Mouse (Mus musculus) central nervous system, embryonic 14 days (tissue): ENCODE data around the gene Lars2. TPM values are rescaled to one million over a fixed set of nuclear protein-coding genes. Genes with fewer than 3 reads are reported as not detected.

Source experiments
- polyA plus RNA-seq: library from polyadenylated mRNA; depleted of rRNA; stranded (reverse); fragments of >200 nt; gene quantifications from 2 replicates; pipeline ENCODE4 v1.2.3, GENCODE M21; 2012; rRNA removed

Lars2 gene
- 860 and 934 TPM in 2 replicates for polyA plus RNA-seq

DNA sequence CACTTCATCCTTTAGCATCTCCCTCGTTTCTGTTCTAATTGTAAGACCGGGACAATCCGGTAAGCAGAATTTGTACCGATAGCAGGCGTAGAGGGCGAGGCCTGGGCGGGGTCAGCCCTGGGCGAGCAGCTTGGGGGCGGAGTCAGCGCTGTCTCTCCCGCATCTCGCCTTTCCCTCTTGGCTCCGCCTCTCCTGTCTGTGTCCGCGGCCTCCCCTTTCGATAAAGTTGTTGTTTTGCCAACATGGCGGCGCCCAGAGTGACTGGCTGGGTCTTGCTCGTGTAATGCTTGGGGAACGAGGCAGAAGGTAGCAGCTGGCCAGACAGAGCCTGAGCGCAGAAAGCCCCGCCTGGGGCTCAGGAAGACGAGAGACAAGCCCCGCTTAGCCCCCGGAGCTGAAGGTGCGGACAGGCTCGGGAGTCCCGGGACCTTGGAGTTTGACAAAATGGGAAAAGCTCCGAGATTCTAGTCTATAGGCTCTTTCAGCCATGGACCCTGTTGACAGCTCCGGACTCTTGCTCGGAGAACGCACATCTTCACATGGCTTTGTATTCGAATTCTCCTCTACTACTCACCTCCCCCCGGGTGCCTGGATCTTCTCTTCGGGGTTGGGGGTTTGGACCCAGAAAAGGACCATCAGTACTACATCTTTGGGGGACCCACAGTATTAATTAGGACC is at the start of gene Lars2:
Lars2 (plus strand) TSS at position 220 of the 678 bp plus-strand sequence.

DNA sequence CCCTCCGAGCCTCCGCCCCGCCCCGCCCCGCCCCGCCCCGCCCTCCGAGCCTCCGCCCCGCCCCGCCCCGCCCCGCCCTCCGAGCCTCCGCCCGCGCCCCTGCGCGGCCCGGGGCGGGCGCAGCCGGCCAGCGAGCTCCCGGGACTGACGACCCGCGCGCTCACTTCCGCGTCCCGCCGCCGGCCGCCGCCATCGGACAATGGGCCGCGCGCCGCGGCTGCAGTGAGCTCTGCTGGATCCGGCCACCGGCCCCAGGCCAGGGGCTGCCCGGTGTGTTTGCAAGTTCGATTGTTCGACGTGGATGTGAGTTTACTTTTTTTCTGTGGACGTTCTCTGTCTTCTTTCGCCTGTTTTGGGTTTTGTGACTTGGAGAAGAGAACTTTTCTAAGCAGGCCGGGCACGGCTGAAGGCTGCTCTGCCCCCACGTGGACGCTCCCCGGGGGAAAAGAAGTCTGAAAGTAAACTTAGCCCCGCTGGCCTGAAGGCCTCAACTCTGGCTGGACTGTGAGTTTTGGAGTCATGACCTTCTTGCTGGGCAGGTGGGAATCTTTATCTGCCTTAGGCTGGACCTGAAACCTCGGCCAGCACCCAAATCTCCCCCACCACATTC is 112.0 kb downstream of the Lars2 start, which contains the start of gene Limd1:
Limd1 (plus strand) TSS at position 121 of the 610 bp plus-strand sequence.

Other genes with a start within 250 kb of the Lars2 start
- gene Clec3b, start 216.0 kb upstream of the Lars2 start, polyA plus RNA-seq: 3.6 and 6.6 TPM in 2 replicates
- 0.11 and 1.6 TPM in 2 replicates for gene Cdcp1, start 150.9 kb upstream of the Lars2 start, polyA plus RNA-seq
- 29.9 and 30.8 TPM in 2 replicates for gene Tmem158, start 106.2 kb upstream of the Lars2 start, polyA plus RNA-seq
- 15.9 and 16.7 TPM in 2 replicates for gene Limd1, start 111.8 kb downstream of the Lars2 start, polyA plus RNA-seq
- 23.7 and 27.2 TPM in 2 replicates for gene Sacm1l, start 162.8 kb downstream of the Lars2 start, polyA plus RNA-seq